Mouse (Mus musculus) frontal cortex, adult 2 months (tissue): Measurements from ENCODE around the gene Zfp697. TPM values are rescaled to one million over a fixed set of nuclear protein-coding genes. Genes with fewer than 3 reads are reported as not detected.
"Not testable (repeated sequence)": the region's sequence is repeated elsewhere in the genome, so short reads cannot be mapped to it uniquely, and the experiment has no call there.

Experiments used
- DNase-seq, 2 experiments: peaks; one replicate each; pipeline ENCODE4 v3.0.0; 2022; ENCODE audit warnings: low spot score in 1 of 2; ENCODE audit errors: extremely low spot score in 1 of 2
- polyA plus RNA-seq: library from polyadenylated mRNA; depleted of rRNA; stranded (reverse); fragments of >200 nt; gene quantifications from 2 replicates; pipeline ENCODE4 v1.2.3, GENCODE M21; 2012

Zfp697 gene
- polyA plus RNA-seq, 1 experiment: 17.0 TPM

GRCm38 (mm10) chr3:98616244-98616643, 234.0 kb downstream of the Zfp697 start:
- not testable (repeated sequence) for DNase-seq

GRCm38 (mm10) chr3:98616786-98617185, 234.5 kb downstream of the Zfp697 start:
- not testable (repeated sequence) for DNase-seq

GRCm38 (mm10) chr3:98629633-98630032, 247.4 kb downstream of the Zfp697 start:
- DNase-seq: no peak

DNA sequence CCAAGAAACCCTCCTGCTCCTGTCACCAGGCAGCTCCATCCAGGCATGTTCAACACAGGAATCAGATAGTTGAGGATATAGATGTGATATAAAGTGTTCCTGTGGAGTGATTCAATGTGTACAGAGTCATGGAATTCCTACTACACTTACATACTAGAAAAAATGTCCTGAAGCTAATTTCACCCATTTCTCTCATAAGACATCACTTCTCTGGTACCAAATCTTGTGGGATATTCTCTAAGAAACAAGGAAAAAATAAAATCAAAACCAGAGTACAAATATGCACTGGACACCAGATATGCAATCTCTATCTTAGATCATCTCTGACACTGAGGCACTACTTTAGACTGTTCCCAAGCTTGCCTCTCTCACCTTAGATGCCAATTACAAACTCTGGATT, 247.9 kb downstream of the Zfp697 start, which contains the start of gene Hsd3b5:
TSS of gene Hsd3b5 (minus strand) at position 101 of the 400 bp plus-strand sequence.
- DNase-seq: no peak

DNA sequence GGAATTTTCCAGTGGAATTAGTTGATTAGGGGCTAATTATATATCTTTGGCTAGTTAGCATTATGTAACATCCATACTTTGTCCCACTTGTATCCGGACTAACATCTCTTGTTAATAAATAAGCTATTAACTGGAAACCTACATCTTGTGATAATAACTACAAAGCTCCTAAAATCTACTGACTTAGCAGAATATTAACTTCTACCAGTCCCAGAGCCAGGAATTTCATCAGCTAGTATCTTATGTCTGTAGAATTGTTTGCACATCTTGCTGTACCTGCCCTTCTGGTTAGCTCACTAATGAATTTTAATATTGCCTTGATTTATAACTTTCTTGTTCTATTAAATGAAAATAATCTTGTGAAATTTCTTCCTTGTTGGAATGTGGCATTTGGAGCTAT, 252.9 kb downstream of the Zfp697 start:
- no peak for DNase-seq

GRCm38 (mm10) chr3:98680786-98681185, 298.5 kb downstream of the Zfp697 start:
- DNase-seq: no peak

DNA sequence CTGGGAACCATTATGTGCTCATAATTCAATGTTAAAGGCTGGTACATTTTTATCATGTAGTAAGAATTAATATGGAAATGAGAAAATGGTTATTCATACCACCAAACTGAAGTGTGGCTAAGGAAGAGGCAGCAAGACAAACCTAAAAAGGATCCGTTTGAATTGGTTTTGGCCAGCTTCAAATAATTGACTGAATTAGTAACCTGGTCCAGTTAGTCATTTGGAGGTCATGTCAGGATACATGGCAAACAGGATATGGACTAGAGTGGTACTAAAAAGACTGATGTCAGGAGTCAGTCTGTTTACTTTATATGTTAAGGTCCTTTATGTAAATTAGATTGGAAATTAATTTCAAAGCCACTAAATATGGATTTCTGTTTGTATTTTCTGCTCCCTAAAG, 300.1 kb downstream of the Zfp697 start:
- no peak for DNase-seq

DNA sequence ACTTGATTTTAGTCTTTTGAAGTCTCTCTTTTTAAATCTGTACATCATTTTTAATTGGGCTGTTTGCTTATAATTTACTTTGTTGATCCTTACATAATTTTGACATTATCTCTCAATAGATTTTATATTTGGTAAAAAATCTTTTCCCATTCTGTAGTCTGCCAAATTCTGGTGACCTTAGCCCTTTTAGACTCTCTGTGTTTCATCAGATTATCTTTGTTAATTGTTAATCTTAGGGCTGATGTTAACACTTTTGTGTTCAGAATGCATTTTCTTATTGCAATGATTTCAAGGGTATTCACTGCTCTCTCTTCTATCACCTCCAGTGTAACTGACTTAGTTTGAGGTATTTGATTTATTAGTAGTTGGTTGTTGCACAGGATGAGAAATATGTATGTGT, 338.5 kb downstream of the Zfp697 start:
- no peak for DNase-seq

DNA sequence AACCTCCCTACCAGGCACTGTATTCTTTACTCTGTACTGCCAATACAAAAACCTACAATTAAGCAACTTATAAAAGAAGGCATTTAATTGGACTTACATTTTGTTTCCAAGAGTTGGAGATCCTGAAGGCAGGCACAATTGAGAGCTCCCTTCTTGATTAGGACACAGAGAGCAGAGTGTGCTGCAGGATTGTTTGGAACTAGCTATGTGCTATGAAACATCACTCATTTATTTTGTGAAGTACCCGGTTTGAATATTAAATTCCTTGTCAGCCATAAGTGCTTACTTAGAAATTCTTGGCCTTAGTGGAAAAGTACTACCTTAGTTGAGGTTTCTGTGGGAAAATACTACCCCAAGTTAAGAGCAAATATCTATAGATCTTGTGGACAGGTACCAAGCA, 342.1 kb downstream of the Zfp697 start, which contains the start of gene Hsd3b2:
TSS of gene Hsd3b2 (minus strand) at position 168 of the 400 bp plus-strand sequence.
- no peak for DNase-seq

- no peak for DNase-seq
Observed at GRCm38 (mm10) chr3:98726281-98726680, 344.0 kb downstream of the Zfp697 start.

GRCm38 (mm10) chr3:98733724-98734123, 351.5 kb downstream of the Zfp697 start:
- no peak for DNase-seq

- no peak for DNase-seq
Observed at GRCm38 (mm10) chr3:98734340-98734739, 352.1 kb downstream of the Zfp697 start.

- not testable (repeated sequence) for DNase-seq
Observed at GRCm38 (mm10) chr3:98741043-98741442, 358.8 kb downstream of the Zfp697 start.

- DNase-seq: no peak
Observed at GRCm38 (mm10) chr3:98752171-98752570, 369.9 kb downstream of the Zfp697 start.

GRCm38 (mm10) chr3:98756836-98757235, 374.6 kb downstream of the Zfp697 start:
- no peak for DNase-seq

DNA sequence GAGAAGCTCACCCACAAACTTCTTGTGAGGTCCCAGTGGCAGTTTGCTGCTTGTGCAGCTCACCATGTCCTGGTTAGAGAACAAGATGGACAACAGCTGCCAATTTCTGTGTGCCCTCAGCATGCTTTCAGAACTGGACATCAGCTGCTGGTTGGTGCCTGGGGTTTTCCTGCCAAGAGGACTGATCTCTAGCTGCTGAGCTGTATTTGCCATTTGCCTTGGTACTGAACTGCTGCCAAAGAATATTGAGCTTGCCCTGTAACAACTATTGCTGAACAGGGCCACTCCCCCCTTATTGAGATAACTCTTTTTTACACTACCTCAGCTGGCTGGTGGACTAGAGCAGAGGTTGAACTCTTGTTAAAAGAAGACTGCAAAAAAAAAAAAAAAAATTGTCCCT, 381.9 kb downstream of the Zfp697 start:
- DNase-seq: no peak

- no peak for DNase-seq
Observed at GRCm38 (mm10) chr3:98780921-98781320, 398.7 kb downstream of the Zfp697 start.

DNA sequence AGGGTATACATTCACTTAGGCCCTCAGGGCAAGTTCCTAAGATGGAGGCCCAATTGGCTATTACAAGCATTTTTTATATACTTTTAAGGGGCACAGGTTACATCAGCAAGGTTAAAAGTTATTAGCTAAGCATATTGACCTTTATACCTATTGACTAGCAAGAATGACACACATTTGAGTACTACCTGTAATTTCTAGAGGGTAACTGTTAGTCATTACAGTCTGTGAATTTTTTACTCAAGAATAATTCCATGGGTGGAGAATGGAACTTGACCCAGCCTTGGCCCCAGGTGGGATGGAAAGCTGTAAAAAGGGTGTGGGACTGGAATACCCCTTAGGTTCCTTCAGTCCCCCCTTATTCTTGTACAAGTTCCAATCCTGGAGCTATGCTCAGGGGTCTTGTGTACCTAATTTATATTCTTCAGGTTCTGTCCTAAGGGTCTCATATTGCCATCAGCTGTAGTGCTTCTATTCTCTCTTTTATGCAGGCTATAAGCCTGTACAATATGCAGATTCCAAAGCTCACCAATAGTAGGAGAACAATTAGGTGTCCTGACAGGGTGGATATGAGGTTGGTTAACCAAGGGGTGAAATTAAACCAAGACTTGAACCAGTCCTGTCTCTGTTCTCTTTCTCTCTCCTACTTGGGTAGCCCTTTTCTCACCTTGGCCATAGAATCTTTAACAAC, 400.1 kb downstream of the Zfp697 start:
- no peak for DNase-seq

GRCm38 (mm10) chr3:98786551-98786950, 404.3 kb downstream of the Zfp697 start:
- no peak for DNase-seq
